Mouse (Mus musculus) embryonic facial prominence, embryonic 10.5 days (tissue): Measurements from ENCODE around the gene Tecpr2. TPM values are rescaled to one million over a fixed set of nuclear protein-coding genes. Genes with fewer than 3 reads are reported as not detected.

Experiments used
- DNase-seq: peaks from one replicate; pipeline ENCODE4 v3.0.0-alpha.2; 2017; ENCODE audit warnings: low spot score
- H3K27ac ChIP-seq: fragments of 300-500 bp; sonication (generic); replicated peaks from 2 replicates; pipeline ENCODE4 v1.5.1; 2016; ENCODE audit warnings: mild to moderate bottlenecking
- H3K27me3 ChIP-seq: fragments of 300-500 bp; sonication (generic); replicated peaks from 2 replicates; pipeline ENCODE4 v1.6.1; 2016; ENCODE audit warnings: low read depth, mild to moderate bottlenecking; ENCODE audit not compliant: poor library complexity, severe bottlenecking
- H3K36me3 ChIP-seq: fragments of 300-500 bp; sonication (generic); replicated peaks from 2 replicates; pipeline ENCODE4 v1.6.1; 2016; ENCODE audit warnings: mild to moderate bottlenecking, moderate library complexity
- H3K4me1 ChIP-seq: fragments of 300-500 bp; sonication (generic); 2 replicates; pipeline ENCODE4 v1.6.1; 2016
- H3K4me3 ChIP-seq: fragments of 300-500 bp; sonication (generic); 2 replicates; pipeline ENCODE4 v1.5.1; 2016; ENCODE audit warnings: mild to moderate bottlenecking, moderate library complexity
- H3K9me3 ChIP-seq: fragments of 300-500 bp; sonication (generic); 2 replicates; pipeline ENCODE4 v1.6.1; 2016; ENCODE audit warnings: mild to moderate bottlenecking
- WGBS: fragments of 180-500 bp; shearing (Covaris S2); methylation state at CpG from one replicate; pipeline ENCODE4 v1.1.7; 2016; 5-methylcytosine and 5-hydroxymethylcytosine counted together
- polyA plus RNA-seq: library from polyadenylated mRNA; unstranded; fragments of >200 nt; fragmentation: Nextera tagmentation; extraction: Ambion mirVana; gene quantifications from 2 replicates; pipeline ENCODE4 v1.2.1, GENCODE M21; 2016

Gene Tecpr2
- polyA plus RNA-seq, result 6.2 and 6.5 TPM in 2 replicates

- H3K27me3 ChIP-seq, result no peaks in the 10 kb centered on the region
These were observed at the start of gene Tecpr2, which contains the start of gene Cinp for GRCm38 (mm10) chr12:110889036-110890020. Gene Tecpr2, plus strand, starts transcription at chr12:110889264. Gene Cinp, minus strand, starts transcription at chr12:110889145.

GRCm38 (mm10) chr12:110840348-110841198, 48.5 kb upstream of the Tecpr2 start, which contains the start of gene Mok:
Gene Mok, minus strand, starts transcription at chr12:110840939.
- no peaks in the 10 kb centered on the region for H3K36me3 ChIP-seq

More at GRCm38 (mm10) chr12:110889036-110890020, at the start of gene Tecpr2, which contains the start of gene Cinp:
- peak; percentile 98 for DNase-seq
- under 1% methylated on average over 74 of the region's 74 CpGs for WGBS
- peaks cover 10% of the 10 kb centered on the region for H3K36me3 ChIP-seq
- H3K4me1 ChIP-seq, result peaks cover 25% of the 10 kb centered on the region
- H3K27ac ChIP-seq, result peak within 1 kb of the TSS; percentile 93
- no peaks in the 10 kb centered on the region for H3K9me3 ChIP-seq
- H3K4me3 ChIP-seq, result peak within 1 kb of the TSS; percentile 95

GRCm38 (mm10) chr12:110841731-110842493, 47.2 kb upstream of the Tecpr2 start:
- peaks cover 40% of the 10 kb centered on the region for H3K4me1 ChIP-seq
- 68% methylated on average over 5 of the region's 5 CpGs for WGBS
- H3K9me3 ChIP-seq, result no peaks in the 10 kb centered on the region
- no peak for DNase-seq
- peaks cover 17% of the 10 kb centered on the region for H3K27me3 ChIP-seq
- H3K27ac ChIP-seq, result no peak overlapping the region
- H3K36me3 ChIP-seq, result no peaks in the 10 kb centered on the region
- no peak overlapping the region for H3K4me3 ChIP-seq

More at GRCm38 (mm10) chr12:110840348-110841198, 48.5 kb upstream of the Tecpr2 start, which contains the start of gene Mok:
- Histone ChIP-seq H3K4me1 (peaks cover 36% of the 10 kb centered on the region), H3K9me3 (no peaks in the 10 kb centered on the region), H3K27me3 (peaks cover 4% of the 10 kb centered on the region), H3K4me3 (peak within 1 kb of the TSS; percentile 85), H3K27ac (peak within 1 kb of the TSS; percentile 75)
- DNase-seq, result peak; percentile 96
- under 1% methylated on average over 71 of the region's 71 CpGs for WGBS

- peak; percentile 87 for DNase-seq
- Histone ChIP-seq H3K4me3 (peak overlapping the region; percentile 65), H3K9me3 (no peaks in the 10 kb centered on the region), H3K4me1 (peaks cover 31% of the 10 kb centered on the region), H3K27ac (no peak overlapping the region), H3K27me3 (peaks cover 27% of the 10 kb centered on the region), H3K36me3 (no peaks in the 10 kb centered on the region)
- 20% methylated on average over 32 of the region's 32 CpGs for WGBS
These were observed 45.6 kb upstream of the Tecpr2 start for GRCm38 (mm10) chr12:110843194-110844048.

- peaks cover 32% of the 10 kb centered on the region for H3K27me3 ChIP-seq
- DNase-seq, result no peak
- H3K4me3 ChIP-seq, result peak overlapping the region; percentile 65
- H3K9me3 ChIP-seq, result no peaks in the 10 kb centered on the region
- H3K4me1 ChIP-seq, result peaks cover 33% of the 10 kb centered on the region
- WGBS, result 1% methylated on average over 42 of the region's 42 CpGs
- no peaks in the 10 kb centered on the region for H3K36me3 ChIP-seq
- H3K27ac ChIP-seq, result peak overlapping the region; percentile 51; the same call in 1 of the 2 replicates
These were observed 44.6 kb upstream of the Tecpr2 start for GRCm38 (mm10) chr12:110844227-110845130.

GRCm38 (mm10) chr12:110845131-110845880, 43.8 kb upstream of the Tecpr2 start:
- H3K4me3 ChIP-seq, result peak overlapping the region; percentile 65
- peak; percentile 94 for DNase-seq
- WGBS, result under 1% methylated on average over 36 of the region's 36 CpGs
- H3K4me1 ChIP-seq, result peaks cover 29% of the 10 kb centered on the region
- H3K9me3 ChIP-seq, result no peaks in the 10 kb centered on the region
- no peaks in the 10 kb centered on the region for H3K36me3 ChIP-seq
- peak overlapping the region; percentile 51 for H3K27ac ChIP-seq
- peaks cover 32% of the 10 kb centered on the region for H3K27me3 ChIP-seq

- Histone ChIP-seq H3K36me3 (no peaks in the 10 kb centered on the region), H3K4me1 (peaks cover 37% of the 10 kb centered on the region), H3K9me3 (no peaks in the 10 kb centered on the region), H3K27ac (no peak overlapping the region), H3K4me3 (peak overlapping the region; percentile 65), H3K27me3 (peaks cover 32% of the 10 kb centered on the region)
- WGBS, result 76% methylated on average over 6 of the region's 6 CpGs
- DNase-seq, result no peak
These were observed 42.8 kb upstream of the Tecpr2 start for GRCm38 (mm10) chr12:110846191-110846765.

GRCm38 (mm10) chr12:110850010-110850928, 38.8 kb upstream of the Tecpr2 start, which contains the start of gene Zfp839:
Gene Zfp839, plus strand, starts transcription at chr12:110850253.
- H3K4me1 ChIP-seq, result peaks cover 28% of the 10 kb centered on the region
- WGBS, result under 1% methylated on average over 89 of the region's 89 CpGs
- peaks cover 5% of the 10 kb centered on the region for H3K36me3 ChIP-seq
- peak within 1 kb of the TSS; percentile 96 for H3K4me3 ChIP-seq
- peak within 1 kb of the TSS; percentile 95 for H3K27ac ChIP-seq
- peak; percentile 90 for DNase-seq
- no peaks in the 10 kb centered on the region for H3K9me3 ChIP-seq
- peaks cover 27% of the 10 kb centered on the region for H3K27me3 ChIP-seq

- 17% methylated on average over 9 of the region's 9 CpGs for WGBS
- no peak for DNase-seq
- peak overlapping the region; percentile 95 for H3K27ac ChIP-seq
- peaks cover 25% of the 10 kb centered on the region for H3K27me3 ChIP-seq
- H3K4me1 ChIP-seq, result peaks cover 22% of the 10 kb centered on the region
- peaks cover 11% of the 10 kb centered on the region for H3K36me3 ChIP-seq
- peak overlapping the region; percentile 96 for H3K4me3 ChIP-seq
- H3K9me3 ChIP-seq, result no peaks in the 10 kb centered on the region
These were observed 38.2 kb upstream of the Tecpr2 start for GRCm38 (mm10) chr12:110850929-110851256.
